Mouse (Mus musculus) brain, adult 2 months (tissue): ENCODE measurements around the gene Ankle2.

ENCODE experiments used
- DNase-seq: peaks from one replicate; pipeline ENCODE4 v3.0.0; 2011; ENCODE audit warnings: low read depth, low spot score

Ankle2 gene

GRCm38 (mm10) chr5:110284536-110284935 lies 53.7 kb downstream of the Ankle2 start:
- peak; percentile 37 for DNase-seq

GRCm38 (mm10) chr5:110285156-110285555 lies 54.4 kb downstream of the Ankle2 start:
- no peak for DNase-seq

GRCm38 (mm10) chr5:110285770-110286445 lies 55.1 kb downstream of the Ankle2 start, which contains the start of the genes Pxmp2 and Pole:
Gene Pxmp2 (minus strand): TSS chr5:110286186.
Gene Pole (plus strand): TSS chr5:110286306.
- DNase-seq: peak; percentile 91

- no peak for DNase-seq
These were observed 55.8 kb downstream of the Ankle2 start for GRCm38 (mm10) chr5:110286446-110287083.

GRCm38 (mm10) chr5:110287084-110287475 lies 56.3 kb downstream of the Ankle2 start:
- no peak for DNase-seq

- DNase-seq: no peak
These were observed 60.8 kb downstream of the Ankle2 start for GRCm38 (mm10) chr5:110291649-110292048.

GRCm38 (mm10) chr5:110296637-110297036 lies 65.8 kb downstream of the Ankle2 start:
- no peak for DNase-seq

GRCm38 (mm10) chr5:110300591-110300990 lies 69.8 kb downstream of the Ankle2 start:
- DNase-seq: no peak
